8 mouse cellular contexts compared by ENCODE assay signal in the genomic region with DNA sequence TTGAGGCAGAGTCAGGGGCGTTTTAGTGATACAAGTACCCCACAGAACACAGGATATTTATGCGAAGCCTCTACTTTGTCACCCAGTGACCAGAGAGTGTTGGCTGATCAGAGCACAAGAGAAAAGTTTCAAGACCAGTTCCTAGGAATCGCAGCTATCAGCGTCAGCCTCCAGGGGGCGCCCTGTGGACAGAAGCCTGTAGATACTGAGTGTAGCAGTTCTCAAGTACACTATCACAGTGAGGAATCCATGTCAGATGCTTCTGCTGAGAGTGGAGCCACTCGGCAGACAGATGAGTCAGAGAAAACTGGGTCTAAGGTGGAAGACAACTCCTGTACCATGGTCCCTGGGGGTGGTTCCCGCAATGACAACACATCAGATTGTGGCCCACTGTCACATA.
DNase-seq lines count a peak whose midpoint lies in the region; ATAC-seq and TF ChIP-seq lines count a peak whose summit lies in the region.

No protein-coding gene starts in this region.

- H3K4me3 ChIP-seq in MEL (ENCODE audit: control insufficient read depth in 1 of 2, insufficient read depth in 1 of 2, low read depth in 2 of 2, low read length in 2 of 2), result no peak overlapping the region
- H3K4me3 ChIP-seq in left cerebral cortex, adult 2 months, result no peak overlapping the region
- no peak overlapping the region for H3K4me3 ChIP-seq in hindbrain, embryonic 16.5 days (ENCODE audit: low read length)

- intact Hi-C loops in gastrocnemius, postnatal 14 days (cut with DNase I; ENCODE audit: low total_unique reads), result no loop called here
- intact Hi-C loops in left cerebral cortex, adult 2 months (cut with DNase I), result no loop called here

- H3K27ac ChIP-seq in MEL (ENCODE audit: control insufficient read depth, low read depth, low read length), result no peak overlapping the region
- H3K27ac ChIP-seq in left cerebral cortex, adult 2 months, result peak overlapping the region; percentile 29; the same call in 1 of the 2 replicates
- no peak overlapping the region for H3K27ac ChIP-seq in hindbrain, embryonic 16.5 days (ENCODE audit: low read depth, low read length)

- no peak; the same call in 1 of the 2 replicates for ATAC-seq in hindbrain, embryonic 16.5 days

- WGBS in hindbrain, embryonic 16.5 days, result 70% methylated on average over 7 of the region's 7 CpGs

- TF ChIP-seq RAD21 in MEL (IDR thresholded peaks at IDR 0.05; ENCODE audit: low read depth, low read length), result no peak

- H3K4me2 ChIP-seq in hindbrain, embryonic 16.5 days (ENCODE audit: low read length), result no peak overlapping the region

- H3K27me3 ChIP-seq in MEL (ENCODE audit: control insufficient read depth in 1 of 2, insufficient read depth in 2 of 2, low read length in 2 of 2), result no peaks in the 10 kb centered on the region
- H3K27me3 ChIP-seq in hindbrain, embryonic 16.5 days (replicated peaks; ENCODE audit: control insufficient read depth, insufficient read depth, low read length), result no peaks in the 10 kb centered on the region

- DNase-seq in kidney, adult 9 months, result peak; percentile 30
- DNase-seq in kidney, postnatal 14 days, result no peak
- peak; percentile 4 for DNase-seq in MEL (ENCODE audit: low read depth, low spot score)
- peak; percentile 25 for DNase-seq in c-Kit-positive CD71-positive TER-119-negative erythroid progenitor cells, embryonic 14.5 days (ENCODE audit: low read depth)
- DNase-seq in gastrocnemius, postnatal 14 days, result peak; percentile 61
- DNase-seq in left cerebral cortex, adult 2 months (ENCODE audit: extremely low spot score in 1 of 2, low spot score in 2 of 2), result peak; percentile 60 to 67
- peak; percentile 38 for DNase-seq in neural tube, embryonic 10.5 days (ENCODE audit: extremely low spot score, low spot score)

- TF ChIP-seq CTCF in MEL (IDR thresholded peaks at IDR 0.05 in 2 of 3, conservative IDR thresholded peaks at IDR 0.05 in 1 of 3; ENCODE audit: control insufficient read depth in 1 of 3, insufficient read depth in 1 of 3, low read depth in 2 of 3, low read length in 3 of 3, poor library complexity in 1 of 3, severe bottlenecking in 1 of 3), result peak; percentile 3 to 30 (median 9); a peak in 3 of 6 replicates
- peak; percentile 75 for TF ChIP-seq CTCF in left cerebral cortex, adult 2 months (IDR thresholded peaks at IDR 0.05)

- no peak for TF ChIP-seq POLR2A in MEL (IDR thresholded peaks at IDR 0.05; ENCODE audit: control insufficient read depth in 1 of 2, insufficient read depth in 1 of 2, low read depth in 1 of 2, low read length in 2 of 2, poor library complexity in 1 of 2)

- no peaks in the 10 kb centered on the region for H3K4me1 ChIP-seq in MEL (ENCODE audit: control insufficient read depth in 1 of 2, insufficient read depth in 2 of 2, low read length in 2 of 2)
- no peaks in the 10 kb centered on the region for H3K4me1 ChIP-seq in hindbrain, embryonic 16.5 days (ENCODE audit: control insufficient read depth, insufficient read depth, low read depth, low read length)

- no peak overlapping the region for H3K9ac ChIP-seq in MEL (ENCODE audit: control insufficient read depth, low read depth, low read length, poor library complexity, severe bottlenecking)
- H3K9ac ChIP-seq in hindbrain, embryonic 16.5 days (ENCODE audit: low read depth, low read length), result no peak overlapping the region

- H3K79me2 ChIP-seq in MEL (ENCODE audit: control insufficient read depth, insufficient read depth, low read length, poor library complexity), result no peaks in the 10 kb centered on the region

- no peaks in the 10 kb centered on the region for H3K9me3 ChIP-seq in MEL (replicated peaks; ENCODE audit: insufficient read depth, low read length)
- no peaks in the 10 kb centered on the region for H3K9me3 ChIP-seq in hindbrain, embryonic 16.5 days (ENCODE audit: control insufficient read depth, low read length)

- TF ChIP-seq EP300 in MEL (IDR thresholded peaks at IDR 0.05; ENCODE audit: low read depth in 1 of 2, low read length in 2 of 2), result no peak

- H3K36me3 ChIP-seq in MEL (ENCODE audit: control insufficient read depth in 1 of 2, insufficient read depth in 2 of 2, low read length in 2 of 2), result no peaks in the 10 kb centered on the region
- peaks cover 40% of the 10 kb centered on the region for H3K36me3 ChIP-seq in hindbrain, embryonic 16.5 days (ENCODE audit: control insufficient read depth, insufficient read depth, low read length)

TF ChIP-seq in MEL, 35 proteins besides CTCF, POLR2A, EP300 and RAD21:
- TF ChIP-seq JUND (IDR thresholded peaks at IDR 0.05; ENCODE audit: low read depth, low read length), result no peak
- no peak for TF ChIP-seq MAZ (IDR thresholded peaks at IDR 0.05; ENCODE audit: low read depth, low read length)
- no peak for TF ChIP-seq BHLHE40 (IDR thresholded peaks at IDR 0.05; ENCODE audit: borderline replicate concordance, low read depth, low read length)
- no peak for TF ChIP-seq NRF1 (IDR thresholded peaks at IDR 0.05; ENCODE audit: insufficient read depth, low read depth, low read length, poor library complexity, severe bottlenecking)
- TF ChIP-seq MXI1 (IDR thresholded peaks at IDR 0.05; ENCODE audit: low read depth, low read length), result no peak
- TF ChIP-seq USF1 (IDR thresholded peaks at IDR 0.05; ENCODE audit: low read depth, low read length), result no peak
- no peak for TF ChIP-seq E2F4 (IDR thresholded peaks at IDR 0.05; ENCODE audit: borderline replicate concordance, low read depth, low read length)
- no peak for TF ChIP-seq NELFE (IDR thresholded peaks at IDR 0.05; ENCODE audit: low read depth, low read length)
- TF ChIP-seq ZMIZ1 (IDR thresholded peaks at IDR 0.05; ENCODE audit: low read depth, low read length), result no peak
